Mouse (Mus musculus) kidney, adult 2 months (tissue): ENCODE measurements around the gene Ranbp1. TPM values are rescaled to one million over a fixed set of nuclear protein-coding genes. Genes with fewer than 3 reads are reported as not detected.
A peak's percentile ranks its signal among the peaks of the same experiment; 100 is the strongest.

Experiments
- DNase-seq: peaks from one replicate; pipeline ENCODE4 v3.0.0; 2021
- H3K27ac ChIP-seq: fragments of 200-500 bp; 2 replicates; pipeline ENCODE4 v1.5.1; 2012; ENCODE audit warnings: low read depth, low read length, control low read depth, inconsistent platforms; ENCODE audit not compliant: insufficient read depth
- H3K27me3 ChIP-seq: fragments of 200-500 bp; replicated peaks from 2 replicates; pipeline ENCODE4 v1.6.1; 2012; ENCODE audit warnings: mild to moderate bottlenecking, moderate library complexity, low read length, inconsistent platforms; ENCODE audit not compliant: control insufficient read depth, insufficient read depth
- H3K36me3 ChIP-seq: fragments of 200-500 bp; 2 replicates; pipeline ENCODE4 v1.6.1; 2012; ENCODE audit warnings: mild to moderate bottlenecking, moderate library complexity, low read length, inconsistent platforms; ENCODE audit not compliant: control insufficient read depth, insufficient read depth
- H3K4me1 ChIP-seq: fragments of 200-500 bp; 2 replicates; pipeline ENCODE4 v1.6.1; 2011; ENCODE audit warnings: low read length; ENCODE audit not compliant: control insufficient read depth, insufficient read depth
- H3K4me3 ChIP-seq: fragments of 200-500 bp; 2 replicates; pipeline ENCODE4 v1.5.1; 2011; ENCODE audit warnings: mild to moderate bottlenecking, low read depth, low read length, control low read depth; ENCODE audit not compliant: insufficient read depth
- CTCF ChIP-seq: fragments of 200-500 bp; conservative IDR thresholded peaks from 2 replicates; pipeline ENCODE4 v1.5.1; 2011; ENCODE audit warnings: low read depth, mild to moderate bottlenecking, control low read depth, low read length, moderate library complexity, mixed read lengths; ENCODE audit not compliant: insufficient read depth, insufficient read length
- POLR2A ChIP-seq: fragments of 200-500 bp; IDR thresholded peaks from one replicate; pipeline ENCODE4 v1.6.1; 2011; ENCODE audit warnings: low read depth, low read length, control low read depth
- WGBS: fragments of 180-500 bp; shearing (Covaris S2); methylation state at CpG from one replicate; pipeline ENCODE4 v1.1.7; 2018; 5-methylcytosine and 5-hydroxymethylcytosine counted together
- polyA plus RNA-seq: library from polyadenylated mRNA; depleted of rRNA; stranded (reverse); fragments of >200 nt; gene quantifications from 2 replicates; pipeline ENCODE4 v1.2.3, GENCODE M21; 2012

The Ranbp1 gene
- polyA plus RNA-seq, 1 experiment: 38.5 TPM

GRCm38 (mm10) chr16:18265024-18265423 is 16.5 kb upstream of the Ranbp1 start:
- DNase-seq: no peak
- 84% methylated on average over 2 of the region's 2 CpGs for WGBS
- Histone ChIP-seq H3K27me3 (no peaks in the 10 kb centered on the region), H3K4me1 (no peaks in the 10 kb centered on the region), H3K36me3 (peaks cover 6% of the 10 kb centered on the region), H3K27ac (no peak overlapping the region), H3K4me3 (no peak overlapping the region)
- TF ChIP-seq POLR2A: no peak
- no peak for TF ChIP-seq CTCF

GRCm38 (mm10) chr16:18258221-18258620 is 9.7 kb upstream of the Ranbp1 start, which contains the start of gene Gm49776:
TSS of gene Gm49776 (minus strand) at chr16:18258321.
- no peak for TF ChIP-seq POLR2A
- Histone ChIP-seq H3K4me1 (no peaks in the 10 kb centered on the region), H3K36me3 (peaks cover 11% of the 10 kb centered on the region), H3K27me3 (no peaks in the 10 kb centered on the region), H3K4me3 (no peak within 1 kb of the TSS), H3K27ac (no peak within 1 kb of the TSS)
- WGBS: 94% methylated on average over 2 of the region's 2 CpGs
- DNase-seq: no peak

DNA sequence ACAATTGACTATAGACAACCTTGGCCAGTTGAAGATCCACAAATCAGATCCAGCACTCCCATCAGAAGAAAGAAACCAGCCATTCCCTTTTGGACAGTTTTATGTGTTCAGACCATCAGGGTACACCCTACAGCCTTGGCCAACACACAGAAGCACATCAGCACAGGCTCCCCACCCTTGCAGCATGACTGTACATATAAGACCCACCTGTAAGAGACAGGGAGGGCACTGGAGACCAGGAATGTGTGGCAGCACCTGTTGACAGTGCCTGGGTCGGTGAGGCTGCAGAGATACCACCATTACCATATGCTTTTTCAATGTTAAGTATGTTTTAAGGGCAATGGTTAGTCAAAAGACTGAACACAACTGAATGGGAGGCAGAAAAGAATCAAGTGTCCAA is 5.3 kb upstream of the Ranbp1 start:
- 89% methylated on average over 1 of the region's 1 CpGs for WGBS
- Histone ChIP-seq H3K4me1 (peaks cover 5% of the 10 kb centered on the region), H3K27me3 (no peaks in the 10 kb centered on the region), H3K27ac (no peak overlapping the region), H3K4me3 (no peak overlapping the region), H3K36me3 (peaks cover 7% of the 10 kb centered on the region)
- DNase-seq: no peak
- TF ChIP-seq CTCF: no peak
- TF ChIP-seq POLR2A: no peak

- WGBS: 79% methylated on average over 6 of the region's 6 CpGs
- peaks cover 3% of the 10 kb centered on the region; the same call in 1 of the 2 replicates for H3K36me3 ChIP-seq
- H3K27ac ChIP-seq: no peak overlapping the region
- H3K27me3 ChIP-seq: no peaks in the 10 kb centered on the region
- TF ChIP-seq POLR2A (no peak), CTCF (no peak)
- no peak for DNase-seq
- peaks cover 5% of the 10 kb centered on the region for H3K4me1 ChIP-seq
- no peak overlapping the region for H3K4me3 ChIP-seq
These were observed 4.2 kb upstream of the Ranbp1 start for GRCm38 (mm10) chr16:18252736-18253135.

DNA sequence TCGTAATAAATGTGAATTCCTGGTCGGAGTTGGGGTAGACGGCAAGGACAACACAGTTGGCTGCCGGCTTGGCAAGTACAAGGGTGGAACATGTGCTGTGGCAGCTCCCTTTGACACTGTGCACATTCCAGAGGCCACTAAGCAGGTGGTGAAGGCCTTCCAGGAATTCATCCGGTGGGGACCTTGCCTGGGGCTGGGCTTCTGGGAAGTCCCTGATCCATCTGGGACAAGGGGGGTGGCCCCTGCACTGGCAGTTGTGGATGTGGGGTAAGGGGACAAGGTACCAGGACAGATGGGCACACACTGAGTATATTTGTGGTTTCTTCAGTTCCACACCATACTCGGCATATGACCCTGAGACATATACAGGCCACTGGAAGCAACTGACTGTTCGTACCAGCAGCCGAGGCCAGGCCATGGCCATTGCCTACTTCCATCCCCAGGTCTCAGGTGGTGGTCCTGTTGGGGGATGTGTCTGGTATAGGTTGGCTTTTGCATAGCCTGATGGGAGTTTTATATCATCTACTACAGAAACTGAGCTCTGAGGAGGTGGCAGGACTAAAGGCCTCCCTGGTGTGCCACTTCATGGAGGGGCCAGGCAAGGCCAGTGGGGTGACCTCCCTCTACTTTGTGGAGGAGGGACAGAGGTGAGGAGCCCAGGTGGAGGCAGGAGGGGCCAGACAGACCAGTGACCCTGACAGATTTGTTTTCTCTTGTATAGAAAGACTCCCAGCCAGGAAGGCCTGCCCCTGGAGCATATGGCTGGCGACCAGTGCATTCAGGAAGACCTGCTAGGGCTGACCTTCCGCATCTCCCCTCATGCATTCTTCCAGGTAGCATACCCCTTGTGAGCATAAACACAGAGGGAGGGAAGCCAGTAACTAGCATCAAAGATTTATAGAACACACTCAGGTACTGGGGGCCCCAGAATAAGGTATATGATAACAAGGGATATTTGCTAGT is 2.6 kb upstream of the Ranbp1 start:
- no peak overlapping the region for H3K27ac ChIP-seq
- TF ChIP-seq CTCF (no peak), POLR2A (no peak)

GRCm38 (mm10) chr16:18250231-18250630 is 1.7 kb upstream of the Ranbp1 start:
- TF ChIP-seq CTCF (no peak), POLR2A (no peak)
- DNase-seq: no peak
- no peak overlapping the region for H3K4me3 ChIP-seq
- WGBS: 60% methylated on average over 4 of the region's 4 CpGs
- H3K27me3 ChIP-seq: no peaks in the 10 kb centered on the region
- no peak overlapping the region for H3K27ac ChIP-seq
- H3K36me3 ChIP-seq: peaks cover 2% of the 10 kb centered on the region; the same call in 1 of the 2 replicates
- peaks cover 5% of the 10 kb centered on the region for H3K4me1 ChIP-seq

More for the DNA sequence above, 2.6 kb upstream of the Ranbp1 start:
- peaks cover 2% of the 10 kb centered on the region; the same call in 1 of the 2 replicates for H3K36me3 ChIP-seq
- H3K4me1 ChIP-seq: peaks cover 5% of the 10 kb centered on the region
- no peak for DNase-seq
- H3K27me3 ChIP-seq: no peaks in the 10 kb centered on the region
- no peak overlapping the region for H3K4me3 ChIP-seq
- 55% methylated on average over 10 of the region's 10 CpGs for WGBS

DNA sequence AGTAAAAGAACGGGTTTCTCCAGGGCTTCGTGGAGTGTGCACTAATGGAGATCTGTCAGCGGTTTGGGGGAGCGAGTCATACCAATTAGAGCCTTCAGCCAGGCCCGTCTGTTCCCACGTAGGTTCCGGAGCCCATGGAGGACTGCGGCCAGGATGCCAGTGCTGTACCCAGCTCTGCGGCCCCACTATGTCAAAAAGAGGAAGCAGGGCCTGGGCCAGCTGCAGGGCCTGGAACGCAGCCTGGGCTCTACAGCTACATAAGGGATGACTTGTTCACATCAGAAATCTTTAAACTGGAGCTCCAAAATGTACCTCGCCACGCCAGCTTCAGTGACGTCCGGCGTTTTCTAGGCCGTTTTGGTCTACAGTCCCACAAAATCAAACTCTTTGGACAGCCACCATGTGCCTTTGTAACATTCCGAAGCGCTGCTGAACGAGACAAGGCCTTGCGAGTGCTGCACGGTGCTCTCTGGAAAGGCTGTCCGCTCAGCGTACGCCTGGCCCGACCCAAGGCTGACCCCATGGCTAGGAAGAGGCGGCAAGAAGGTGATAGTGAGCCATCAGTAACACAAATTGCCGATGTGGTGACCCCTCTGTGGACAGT is 934 bp upstream of the Ranbp1 start:
- Histone ChIP-seq H3K4me1 (peaks cover 5% of the 10 kb centered on the region), H3K4me3 (peak overlapping the region; percentile 91), H3K27ac (no peak overlapping the region), H3K36me3 (peaks cover 2% of the 10 kb centered on the region; the same call in 1 of the 2 replicates), H3K27me3 (no peaks in the 10 kb centered on the region)
- WGBS: 5% methylated on average over 27 of the region's 27 CpGs
- TF ChIP-seq POLR2A (no peak), CTCF (no peak)
- peak; percentile 43 for DNase-seq
